Mouse (Mus musculus): Measurements from ENCODE around the gene Tmie. TPM values are rescaled to one million over a fixed set of nuclear protein-coding genes. Genes with fewer than 3 reads are reported as not detected.

Tmie gene
- total and polyA plus RNA-seq, 3 experiments: not detected

GRCm38 (mm10) chr9:110826390-110826789, 53.5 kb downstream of the Tmie start, which contains the start of gene Prss43:
Gene Prss43, plus strand, starts transcription at chr9:110826690.
- no peaks in the 10 kb centered on the region for H3K79me2 ChIP-seq (replicated peaks; ENCODE audit: control insufficient read depth, extremely low read depth, insufficient read depth, poor library complexity, severe bottlenecking)
- H3K27me3 ChIP-seq (replicated peaks): peaks cover 4% of the 10 kb centered on the region
- peak within 1 kb of the TSS; percentile 30; the same call in 1 of the 2 replicates for H3K9ac ChIP-seq (ENCODE audit: insufficient read depth, low read depth)
- TF ChIP-seq ZNF384 (IDR thresholded peaks at IDR 0.05; ENCODE audit: low read depth, low read length) (no peak), UBTF (IDR thresholded peaks at IDR 0.05; ENCODE audit: low read depth, low read length) (no peak), POLR2A (IDR thresholded peaks at IDR 0.05; ENCODE audit: low read depth, low read length) (no peak), TBP (conservative IDR thresholded peaks at IDR 0.05; ENCODE audit: low read depth, low read length) (no peak), MEF2A (IDR thresholded peaks at IDR 0.05; ENCODE audit: borderline replicate concordance, low read depth, low read length) (no peak), USF1 (IDR thresholded peaks at IDR 0.05; ENCODE audit: low read depth, low read length) (no peak), ZC3H11A (IDR thresholded peaks at IDR 0.05; ENCODE audit: low read depth, low read length) (no peak), POLR2AphosphoS2 (IDR thresholded peaks at IDR 0.05; ENCODE audit: low read depth, low read length) (no peak), USF2 (conservative IDR thresholded peaks at IDR 0.05; ENCODE audit: low read depth, low read length) (no peak), BHLHE40 (IDR thresholded peaks at IDR 0.05; ENCODE audit: low read depth, low read length) (no peak), PAX5 (IDR thresholded peaks at IDR 0.05; ENCODE audit: low read length) (no peak), ETS1 (conservative IDR thresholded peaks at IDR 0.05; ENCODE audit: low read depth, low read length) (no peak), HCFC1 (IDR thresholded peaks at IDR 0.05; ENCODE audit: low read depth, low read length) (no peak), CHD1 (IDR thresholded peaks at IDR 0.05; ENCODE audit: low read depth, low read length) (no peak), E2F4 (IDR thresholded peaks at IDR 0.05; ENCODE audit: insufficient replicate concordance, low read depth, low read length) (no peak), ZKSCAN1 (IDR thresholded peaks at IDR 0.05; ENCODE audit: borderline replicate concordance, low read depth, low read length) (no peak), MXI1 (IDR thresholded peaks at IDR 0.05; ENCODE audit: low read depth, low read length) (no peak), MAFK (IDR thresholded peaks at IDR 0.05; ENCODE audit: insufficient replicate concordance, low read length) (no peak), NELFE (IDR thresholded peaks at IDR 0.05; ENCODE audit: low read depth, low read length) (no peak)
- no peak within 1 kb of the TSS for H3K4me3 ChIP-seq (replicated peaks in 1 of 3; ENCODE audit: low read depth in 2 of 3, low read length in 2 of 3, poor library complexity in 1 of 3)
- in situ Hi-C loops (cut with MboI; ENCODE audit: low pct_ligation_motif_present, low pct_unique_long_range_greater_than_20kb, low sequenced_read_pairs) (no loop called here), dilution Hi-C loops (cut with MboI; ENCODE audit: extremely low pct_ligation_motif_present, extremely low pct_unique_long_range_greater_than_20kb, low sequenced_read_pairs) (no loop called here)
- H3K4me1 ChIP-seq (ENCODE audit: control insufficient read depth in 1 of 2, insufficient read depth in 2 of 2): peaks cover 2 to 12% of the 10 kb centered on the region in 2 experiments; a peak in 3 of 4 replicates
- no peak within 1 kb of the TSS for H3K27ac ChIP-seq (ENCODE audit: insufficient read depth, low read depth)
- no peaks in the 10 kb centered on the region for H3K36me3 ChIP-seq (replicated peaks in 1 of 2; ENCODE audit: control insufficient read depth in 1 of 2, insufficient read depth in 1 of 2, low read length in 1 of 2)
- no peaks in the 10 kb centered on the region for H3K9me3 ChIP-seq (replicated peaks; ENCODE audit: low read length)
- peak within 1 kb of the TSS; percentile 41; the same call in 1 of the 2 replicates for H3K4me2 ChIP-seq (ENCODE audit: insufficient read depth, low read depth, poor library complexity, severe bottlenecking)
- DNase-seq (ENCODE audit: extremely low read depth): no peak

DNA sequence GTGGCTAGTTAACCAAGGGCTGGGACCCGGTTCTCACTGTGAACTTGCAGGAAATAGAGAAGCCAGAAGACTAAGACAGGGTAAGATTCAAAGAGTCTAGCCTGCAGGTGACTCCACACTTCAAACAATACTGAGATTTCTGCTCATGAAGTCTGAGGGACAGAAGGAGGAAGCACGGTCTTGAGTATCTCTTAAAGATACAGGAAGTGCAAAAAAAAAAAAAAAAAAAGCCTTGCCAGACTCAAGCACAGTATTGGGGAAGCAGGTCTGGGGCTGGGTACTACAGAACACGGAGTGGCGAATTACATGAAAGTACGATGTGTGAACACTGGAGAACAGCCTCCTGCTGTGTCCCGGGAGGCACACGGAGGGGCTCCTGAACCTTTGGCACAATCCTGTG, 54.1 kb downstream of the Tmie start:
- H3K27me3 ChIP-seq (replicated peaks): peaks cover 7% of the 10 kb centered on the region
- H3K4me3 ChIP-seq (replicated peaks in 1 of 3; ENCODE audit: low read depth in 2 of 3, low read length in 2 of 3, poor library complexity in 1 of 3): no peak overlapping the region
- H3K79me2 ChIP-seq (replicated peaks; ENCODE audit: control insufficient read depth, extremely low read depth, insufficient read depth, poor library complexity, severe bottlenecking): no peaks in the 10 kb centered on the region
- DNase-seq (ENCODE audit: extremely low read depth): peak; percentile 19
- H3K27ac ChIP-seq (ENCODE audit: insufficient read depth, low read depth): no peak overlapping the region
- H3K4me1 ChIP-seq (ENCODE audit: control insufficient read depth in 1 of 2, insufficient read depth in 2 of 2): peaks cover 2 to 12% of the 10 kb centered on the region in 2 experiments; a peak in 3 of 4 replicates
- H3K36me3 ChIP-seq (replicated peaks in 1 of 2; ENCODE audit: control insufficient read depth in 1 of 2, insufficient read depth in 1 of 2, low read length in 1 of 2): no peaks in the 10 kb centered on the region
- TF ChIP-seq ZMIZ1 (IDR thresholded peaks at IDR 0.05; ENCODE audit: low read depth, low read length): no peak
- TF ChIP-seq GABPA (IDR thresholded peaks at IDR 0.05; ENCODE audit: insufficient replicate concordance, low read depth, low read length): no peak
- TF ChIP-seq ELF1 (IDR thresholded peaks at IDR 0.05; ENCODE audit: low read depth, low read length): peak; percentile 58
- TF ChIP-seq USF2 (conservative IDR thresholded peaks at IDR 0.05; ENCODE audit: low read depth, low read length): no peak
- peak; percentile 41; the same call in 1 of the 2 replicates for TF ChIP-seq MYC (IDR thresholded peaks at IDR 0.05; ENCODE audit: low read depth, low read length)
- TF ChIP-seq PAX5 (IDR thresholded peaks at IDR 0.05; ENCODE audit: low read length): no peak
- TF ChIP-seq ZNF384 (IDR thresholded peaks at IDR 0.05; ENCODE audit: low read depth, low read length): peak; percentile 95
- in situ Hi-C loops (cut with MboI; ENCODE audit: low pct_ligation_motif_present, low pct_unique_long_range_greater_than_20kb, low sequenced_read_pairs): no loop called here
- peak overlapping the region; percentile 41; the same call in 1 of the 2 replicates for H3K4me2 ChIP-seq (ENCODE audit: insufficient read depth, low read depth, poor library complexity, severe bottlenecking)
- dilution Hi-C loops (cut with MboI; ENCODE audit: extremely low pct_ligation_motif_present, extremely low pct_unique_long_range_greater_than_20kb, low sequenced_read_pairs): no loop called here
- peak overlapping the region; percentile 30; the same call in 1 of the 2 replicates for H3K9ac ChIP-seq (ENCODE audit: insufficient read depth, low read depth)
- H3K9me3 ChIP-seq (replicated peaks; ENCODE audit: low read length): no peaks in the 10 kb centered on the region

Measured in CH12.LX (cell line).